Mouse (Mus musculus): Measurements from ENCODE around the gene Mcm7.
A peak's percentile ranks its signal among the peaks of the same experiment; 100 is the strongest.
"Not testable (repeated sequence)": the region's sequence is repeated elsewhere in the genome, so short reads cannot be mapped to it uniquely, and the experiment has no call there.

The Mcm7 gene

DNA sequence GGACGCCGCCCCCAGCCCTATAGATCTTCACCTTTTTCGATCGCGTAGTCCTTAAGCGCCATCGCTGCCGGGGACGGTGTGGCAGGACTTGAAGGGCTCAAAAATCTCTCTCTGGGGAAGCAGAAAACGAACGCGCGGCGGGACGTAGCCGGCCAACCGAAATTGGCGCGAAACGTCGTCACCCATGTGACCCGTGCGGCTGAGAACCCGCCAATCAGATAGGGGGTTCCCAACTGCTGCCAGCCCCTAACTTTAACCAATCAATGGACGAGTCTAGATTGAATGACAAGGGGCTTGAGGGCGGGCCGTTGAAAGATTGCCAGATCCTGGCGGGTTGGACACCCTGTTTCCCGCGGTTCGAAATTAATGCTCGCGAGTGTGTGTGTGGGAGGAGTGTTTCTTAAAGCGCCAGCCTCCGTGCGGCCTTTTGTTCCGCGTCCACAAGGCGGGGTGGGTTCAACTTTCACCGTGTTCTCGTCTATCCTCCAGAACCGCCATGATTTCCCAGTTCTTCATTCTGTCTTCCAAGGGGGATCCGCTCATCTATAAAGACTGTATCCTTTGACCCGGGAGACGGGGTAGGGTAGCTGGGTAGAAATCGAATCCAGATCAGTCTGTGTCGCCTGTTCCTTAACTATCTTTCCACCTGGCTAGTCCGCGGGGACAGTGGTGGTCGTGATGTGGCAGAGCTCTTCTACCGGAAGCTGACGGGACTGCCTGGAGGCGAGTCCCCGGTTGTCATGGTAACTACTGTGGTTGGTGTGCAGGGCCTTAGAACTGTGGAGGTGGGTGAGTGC is at the start of gene Mcm7, which contains the start of gene Ap4m1:
TSS of gene Mcm7 (minus strand) at position 728 of the 797 bp plus-strand sequence.
TSS of gene Ap4m1 (plus strand) at position 308 of the 797 bp plus-strand sequence.
- DNase-seq (ENCODE audit: low read depth) = peak; percentile 96

DNA sequence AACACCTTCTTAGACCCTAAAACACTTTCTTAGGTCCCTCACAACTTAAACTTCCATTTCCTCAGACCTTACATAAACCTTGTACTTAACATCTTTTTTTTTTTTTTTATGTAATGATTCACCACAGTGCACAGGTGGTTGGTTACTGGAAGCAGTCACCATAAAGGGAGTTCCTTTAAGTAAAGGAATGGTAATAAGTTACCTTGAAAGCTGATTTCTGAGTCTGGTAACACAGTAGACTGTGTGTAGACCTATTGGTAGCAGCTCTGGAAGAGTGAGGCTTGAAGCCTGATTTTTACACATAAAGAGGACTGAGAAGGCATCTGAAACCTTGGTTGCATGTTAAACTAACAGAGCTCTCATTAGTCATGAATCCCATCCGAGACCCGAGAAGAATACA is 47.6 kb upstream of the Mcm7 start:
- no peak for DNase-seq (ENCODE audit: low read depth)

- DNase-seq (ENCODE audit: low read depth) = not testable (repeated sequence)
Observed at GRCm38 (mm10) chr5:138216632-138217031, 44.4 kb upstream of the Mcm7 start.

DNA sequence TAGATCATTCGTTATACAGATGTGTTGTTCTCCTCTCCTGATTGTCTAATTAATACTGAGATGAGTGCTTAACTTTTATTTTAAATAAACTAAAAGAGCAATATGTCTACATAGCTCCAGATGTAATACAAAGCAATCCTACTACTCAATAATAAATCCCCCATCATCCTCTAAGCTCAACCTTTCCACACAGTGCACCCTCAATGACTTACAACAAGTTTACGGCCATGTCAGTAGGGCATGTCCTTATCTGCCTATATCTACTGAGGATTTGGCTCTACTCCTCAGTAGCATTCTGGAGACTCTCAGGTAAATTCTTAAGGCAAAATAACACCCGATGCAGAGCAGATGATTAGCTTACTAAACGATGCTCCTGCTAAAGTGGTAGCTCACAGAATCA is 35.7 kb upstream of the Mcm7 start:
- DNase-seq (ENCODE audit: low read depth) = no peak

- DNase-seq (ENCODE audit: low read depth) = no peak
Observed at GRCm38 (mm10) chr5:138207253-138207652, 35.0 kb upstream of the Mcm7 start.

- DNase-seq (ENCODE audit: low read depth) = no peak
Observed at GRCm38 (mm10) chr5:138202086-138202485, 29.9 kb upstream of the Mcm7 start.

- no peak for DNase-seq (ENCODE audit: low read depth)
Observed at GRCm38 (mm10) chr5:138199576-138199975, 27.4 kb upstream of the Mcm7 start.

DNA sequence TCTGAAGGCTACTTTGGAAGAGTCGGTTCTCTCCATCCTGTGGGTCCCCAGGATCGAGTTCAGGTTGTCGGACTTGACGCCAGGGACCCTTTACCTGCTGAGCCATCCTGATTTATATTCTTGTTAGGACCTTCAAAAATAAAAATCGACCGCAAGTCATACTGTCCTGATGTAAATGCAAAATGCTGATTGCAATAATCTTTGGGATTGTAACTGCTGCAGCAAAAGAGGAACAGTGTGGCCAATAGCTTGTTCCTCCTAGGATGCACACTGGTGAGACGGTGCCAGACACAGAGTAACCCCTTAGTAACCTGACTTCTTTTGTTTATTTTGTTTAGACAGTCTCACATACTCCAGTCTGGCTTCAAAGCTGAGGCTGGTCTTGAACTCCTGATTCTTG is 23.2 kb upstream of the Mcm7 start:
- DNase-seq (ENCODE audit: low read depth) = no peak

DNA sequence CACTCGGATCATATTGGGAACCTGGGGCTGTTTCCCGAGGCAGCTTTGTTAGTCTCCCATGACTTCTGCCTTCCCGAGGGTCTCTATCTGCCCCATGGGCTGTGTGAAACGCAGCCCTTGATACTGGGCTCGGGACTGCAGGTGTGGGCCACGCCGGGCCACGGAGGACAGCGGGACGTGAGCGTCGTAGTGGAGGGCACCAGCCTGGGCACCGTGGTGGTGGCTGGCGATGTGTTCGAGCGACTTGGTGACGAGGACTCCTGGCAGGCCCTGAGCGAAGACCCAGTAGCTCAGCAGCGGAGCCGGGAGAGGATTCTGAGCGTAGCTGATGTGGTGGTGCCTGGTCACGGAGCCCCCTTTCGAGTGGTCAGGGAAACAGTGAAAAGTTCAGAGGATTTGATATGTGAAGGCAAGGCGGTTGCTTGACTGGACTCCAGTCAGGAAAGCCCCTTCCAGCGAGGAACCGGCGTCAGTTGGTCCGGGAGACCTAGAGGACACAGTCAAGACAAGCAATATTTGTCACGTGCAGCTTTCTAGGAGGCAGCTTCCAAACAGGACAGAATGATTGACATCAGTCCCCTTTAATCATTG is 22.6 kb upstream of the Mcm7 start:
- no peak for DNase-seq (ENCODE audit: low read depth)

- peak; percentile 80 for DNase-seq (ENCODE audit: low read depth)
Observed at GRCm38 (mm10) chr5:138193771-138194727, 21.8 kb upstream of the Mcm7 start, which contains the start of gene Mblac1. Gene Mblac1 (plus strand): TSS chr5:138194314.

DNA sequence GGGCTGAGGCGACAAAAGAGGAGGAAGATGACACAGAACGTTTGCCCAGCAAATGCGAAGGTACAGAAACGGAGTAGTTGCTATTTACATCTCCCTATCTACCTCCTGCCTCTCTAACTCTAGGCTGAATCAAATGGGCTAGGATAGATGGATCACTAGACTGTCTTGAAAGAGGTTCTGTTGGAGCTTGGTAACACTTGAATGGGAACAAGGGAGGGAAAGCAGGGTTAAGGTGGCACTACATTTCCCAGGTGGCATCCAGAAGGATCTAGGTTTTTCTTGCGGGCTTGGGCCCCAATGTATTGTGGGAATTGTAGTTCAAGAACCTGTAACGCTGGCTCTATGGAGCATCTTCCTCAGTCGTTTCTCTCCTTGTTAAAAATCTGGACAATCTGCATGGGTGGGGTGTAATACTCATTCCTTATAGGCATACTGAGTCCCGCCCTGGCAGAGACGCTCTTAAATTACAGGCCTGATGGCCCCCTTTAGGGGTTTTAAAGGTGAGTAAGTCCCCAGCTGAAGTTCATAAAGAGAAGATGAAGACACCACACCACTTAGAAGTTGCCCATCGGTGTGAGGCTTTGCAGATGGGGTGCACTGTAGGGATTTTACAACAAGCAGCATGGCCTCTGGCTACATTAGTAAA is 15.6 kb upstream of the Mcm7 start:
- DNase-seq (ENCODE audit: low read depth) = peak; percentile 66

DNA sequence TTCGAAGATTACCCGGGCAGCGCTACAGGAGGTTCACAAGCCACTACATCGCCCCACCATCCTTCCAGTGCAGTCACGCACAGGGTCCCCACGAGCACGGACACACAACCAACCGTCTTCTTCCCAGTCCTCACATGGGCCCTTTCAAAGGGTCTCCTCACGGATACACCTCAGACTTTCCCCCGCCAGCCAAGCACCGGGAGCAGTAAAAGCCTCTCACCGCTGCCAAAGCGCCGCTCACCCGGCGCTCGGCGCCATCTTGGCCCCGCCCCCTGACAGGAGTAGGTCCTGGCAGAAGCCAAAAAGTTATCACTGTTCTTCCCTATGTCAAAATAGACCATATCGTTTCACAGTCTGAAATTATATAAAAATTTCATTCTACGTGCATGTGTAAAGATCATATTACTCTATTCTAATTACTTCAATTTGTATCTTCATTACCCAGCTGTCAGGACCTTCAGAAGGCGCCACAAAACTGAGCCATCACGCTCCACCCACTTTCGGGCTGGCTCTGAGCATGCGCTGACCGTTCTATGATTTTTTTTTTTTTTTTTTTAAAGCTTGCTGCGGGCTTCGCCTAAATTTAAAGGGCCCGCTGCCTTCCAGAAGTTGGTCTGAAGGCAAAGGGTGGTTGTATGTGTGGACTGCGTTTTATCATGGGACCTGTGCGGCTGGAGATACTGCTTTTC is 14.9 kb upstream of the Mcm7 start, which contains the start of the genes Taf6 and Cnpy4:
TSS of gene Taf6 (minus strand) at position 502 of the 689 bp plus-strand sequence.
TSS of gene Cnpy4 (plus strand) at position 536 of the 689 bp plus-strand sequence.
- peak; percentile 73 for DNase-seq (ENCODE audit: low read depth)

DNA sequence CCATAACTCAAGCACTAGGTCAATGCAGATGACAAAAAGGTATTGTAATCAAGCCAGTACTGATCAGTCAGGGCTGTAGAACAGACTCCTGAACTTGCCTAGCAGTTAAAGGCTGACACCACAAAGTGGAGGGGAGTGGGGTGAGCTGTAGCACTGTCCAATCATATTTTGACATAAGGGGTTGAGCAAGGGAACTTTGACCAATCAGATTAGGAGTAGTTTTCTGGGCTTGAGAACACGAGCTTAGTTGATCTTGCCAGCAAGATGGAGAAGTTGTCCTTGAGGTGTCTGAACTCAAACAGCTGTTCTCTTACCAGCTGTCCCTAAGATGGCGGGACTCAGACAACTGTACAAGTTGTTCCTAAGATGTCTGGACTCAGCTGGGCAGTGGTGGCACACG is 995 bp upstream of the Mcm7 start:
- DNase-seq (ENCODE audit: low read depth) = no peak

DNA sequence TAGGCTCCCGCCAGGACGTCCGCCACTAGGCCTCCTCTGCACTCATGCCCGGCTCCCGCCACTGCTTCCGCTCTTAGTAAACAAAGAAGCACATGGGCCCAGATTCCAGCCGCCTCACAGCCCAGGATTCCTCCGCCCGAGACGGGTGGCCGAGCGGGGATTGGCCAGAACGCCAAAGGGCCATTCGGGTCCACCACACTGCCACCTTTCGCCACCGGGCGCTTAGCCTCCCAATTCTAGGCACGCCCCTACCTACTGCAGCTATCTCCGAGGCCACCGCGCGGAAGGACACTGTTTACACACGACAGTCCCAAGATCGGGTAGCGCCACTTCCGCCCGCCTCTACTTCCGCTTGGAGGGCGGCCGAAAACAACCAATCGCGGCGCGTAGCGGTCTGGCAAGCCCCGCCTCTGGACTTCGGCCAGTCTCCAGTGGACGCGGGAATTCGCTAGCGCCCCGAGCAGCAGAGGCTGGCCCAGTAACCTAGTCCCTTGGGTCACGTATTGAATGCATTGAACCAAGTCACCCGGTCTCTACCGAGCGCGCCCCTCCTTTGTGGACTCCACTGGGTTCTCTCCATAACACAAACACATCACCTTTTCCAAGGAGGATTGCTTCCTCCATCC is 1.2 kb downstream of the Mcm7 start:
- peak; percentile 87 for DNase-seq (ENCODE audit: low read depth)

GRCm38 (mm10) chr5:138165594-138165993 is 6.6 kb downstream of the Mcm7 start:
- no peak for DNase-seq (ENCODE audit: low read depth)

GRCm38 (mm10) chr5:138163610-138164009 is 8.6 kb downstream of the Mcm7 start:
- DNase-seq (ENCODE audit: low read depth) = no peak

GRCm38 (mm10) chr5:138163046-138163445 is 9.2 kb downstream of the Mcm7 start:
- no peak for DNase-seq (ENCODE audit: low read depth)

DNA sequence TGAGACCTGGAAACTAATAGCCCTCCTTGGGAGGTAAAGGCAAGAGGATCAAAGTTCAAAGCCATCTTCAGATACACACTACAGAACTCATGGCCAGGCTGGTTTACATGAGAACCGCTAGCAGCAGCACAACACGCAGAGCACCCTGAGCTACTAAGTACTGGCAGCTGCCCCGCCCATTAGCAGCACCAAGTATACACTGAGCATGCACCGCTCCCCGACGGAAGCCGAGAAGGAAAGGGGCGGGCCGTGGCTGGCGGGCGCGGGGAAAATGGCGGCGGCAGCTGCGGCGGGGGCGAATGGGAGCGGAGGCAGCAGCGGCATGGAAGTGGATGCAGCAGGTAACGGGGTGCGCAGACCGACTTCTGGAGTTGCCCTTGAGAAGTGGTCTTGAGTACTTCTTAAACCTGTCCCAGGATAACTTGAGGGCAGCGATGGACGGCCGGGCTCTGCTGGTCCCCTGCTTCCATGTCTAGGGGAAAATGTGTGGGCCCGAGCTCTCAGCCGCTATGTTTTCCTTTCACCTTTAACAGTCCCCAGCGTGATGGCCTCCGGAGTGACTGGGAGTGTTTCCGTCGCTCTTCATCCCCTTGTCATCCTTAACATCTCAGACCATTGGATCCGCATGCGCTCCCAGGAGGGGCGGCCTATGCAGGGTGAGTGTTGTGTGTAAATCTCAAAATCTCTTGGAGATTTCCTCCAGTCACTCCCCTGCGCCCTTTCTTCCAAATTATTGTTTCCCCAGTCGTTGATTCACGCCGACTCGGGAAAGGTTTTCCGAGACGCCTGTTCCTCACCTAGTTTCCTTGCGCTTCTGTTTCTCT is 11.2 kb downstream of the Mcm7 start, which contains the start of gene Cops6:
TSS of gene Cops6 (plus strand) at position 230 of the 824 bp plus-strand sequence.
- DNase-seq (ENCODE audit: low read depth) = peak; percentile 83

GRCm38 (mm10) chr5:138160224-138160762 is 11.9 kb downstream of the Mcm7 start:
- DNase-seq (ENCODE audit: low read depth) = no peak
